Mouse (Mus musculus) lung, postnatal 4 days (tissue): Measurements from ENCODE around the gene BC034090.

Experiments used
- DNase-seq, 2 experiments: peaks; one replicate each; pipeline ENCODE4 v3.0.0; 2021

Gene BC034090

DNA sequence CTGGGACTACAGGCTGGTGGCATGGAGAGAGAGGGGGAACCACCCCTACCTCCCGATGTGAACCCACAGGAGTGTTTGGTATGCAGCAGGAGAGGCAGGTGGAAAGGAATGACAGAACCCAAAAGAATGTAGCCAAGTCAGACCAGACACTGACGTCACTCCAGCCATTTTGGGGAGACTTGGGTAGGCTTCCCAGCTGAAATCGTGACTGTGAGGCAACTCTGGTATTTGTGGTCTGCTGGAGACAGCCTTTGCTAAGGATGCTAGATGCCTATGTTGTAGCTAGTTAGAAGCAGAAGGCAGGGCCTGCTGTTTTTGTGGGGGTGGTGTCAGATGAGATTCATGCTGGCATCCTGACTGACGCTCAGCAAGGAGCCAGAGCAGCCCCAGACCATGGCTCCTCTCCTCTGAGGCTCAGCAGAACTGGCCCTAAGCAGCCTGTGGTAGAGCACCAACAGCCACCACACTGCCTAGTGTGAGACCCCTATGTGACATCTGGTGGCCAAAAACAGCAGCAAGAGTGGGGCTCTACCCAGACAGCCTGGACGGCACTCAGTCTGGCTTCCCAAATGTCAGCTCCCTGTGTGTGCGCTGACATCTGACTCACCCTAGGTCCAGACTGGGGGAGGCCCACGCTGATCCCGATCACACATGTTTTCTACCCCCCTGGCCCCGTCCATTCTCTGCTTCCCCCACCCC lies 29.0 kb downstream of the BC034090 start:
- DNase-seq, result no peak

DNA sequence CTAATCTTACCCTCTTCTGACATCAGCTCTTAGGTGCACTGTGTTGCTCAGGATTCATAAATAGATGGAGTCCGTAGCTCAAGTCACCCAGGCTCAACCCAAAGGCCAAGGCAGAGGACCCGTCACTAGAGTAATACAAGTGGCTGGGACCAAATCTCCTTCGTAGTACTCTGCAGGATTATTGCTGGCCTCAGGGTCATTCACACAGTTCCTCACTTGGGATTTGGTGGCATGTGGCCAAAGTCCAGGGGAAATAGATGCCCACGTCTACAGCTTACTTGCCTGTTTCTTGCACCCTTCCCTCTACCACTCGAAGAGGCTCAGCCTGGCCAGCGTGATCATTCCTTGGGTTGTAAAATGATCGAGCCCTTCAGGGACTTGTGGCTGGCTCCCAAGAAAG lies 30.3 kb downstream of the BC034090 start:
- no peak for DNase-seq

DNA sequence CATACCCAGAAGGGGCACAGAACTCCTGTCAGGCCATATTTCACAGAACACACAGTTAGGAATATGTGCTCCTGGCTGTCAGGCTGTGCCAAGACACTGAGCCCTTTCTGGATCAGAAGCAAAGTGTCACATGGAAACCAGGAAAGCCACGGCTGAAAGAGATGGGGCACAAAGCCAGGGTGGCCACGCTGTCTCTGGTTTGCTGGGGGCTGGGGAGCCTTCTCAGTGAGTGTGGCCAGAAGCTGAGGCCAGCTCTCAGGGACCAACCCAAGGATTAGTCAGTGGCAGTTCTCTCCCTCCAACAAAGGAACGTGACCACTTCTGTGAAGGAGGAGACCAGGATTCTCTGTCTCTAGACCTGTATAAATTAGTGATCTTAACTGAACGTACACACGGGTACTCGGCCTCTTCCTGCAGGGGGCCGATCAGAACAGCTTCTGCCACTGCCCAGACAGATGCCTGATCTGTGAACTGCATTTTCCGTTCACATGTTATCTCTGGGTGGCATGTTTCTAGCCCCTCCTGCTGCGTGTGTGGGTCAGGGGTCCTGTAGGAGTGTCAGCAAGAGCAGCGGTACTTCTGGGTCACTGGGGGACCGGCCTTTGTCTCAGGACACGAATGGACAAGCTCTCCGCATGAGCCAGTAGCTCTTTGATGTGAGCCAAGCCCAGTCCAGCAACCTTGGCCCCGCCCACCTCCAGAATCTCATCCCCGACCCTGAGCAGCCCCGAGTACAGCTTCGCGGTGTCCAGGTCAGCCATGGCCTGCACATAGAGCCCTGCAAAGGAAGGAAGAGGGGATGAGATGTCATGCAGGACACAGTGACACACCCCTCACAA lies 31.1 kb downstream of the BC034090 start:
- DNase-seq, result peak; percentile 54 to 74

DNA sequence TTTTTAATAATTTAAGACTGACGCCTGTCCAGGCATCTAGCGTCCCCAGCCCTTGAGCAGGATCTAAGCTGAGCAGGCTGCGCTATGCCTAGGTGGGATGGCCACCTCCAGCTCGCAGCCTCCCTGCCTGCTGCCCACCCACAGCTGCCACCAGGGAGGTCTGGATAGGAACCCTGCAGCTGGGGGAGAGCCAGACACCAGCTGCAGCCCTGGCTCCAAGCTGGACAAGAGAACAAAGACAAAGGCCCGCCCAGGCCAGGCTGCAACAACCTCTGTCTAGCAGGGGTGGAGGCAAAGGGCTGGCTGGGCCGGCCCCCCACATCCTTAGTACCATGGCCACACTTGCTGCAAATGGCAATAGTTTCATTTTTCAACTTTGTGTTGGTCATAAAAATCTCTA lies 31.8 kb downstream of the BC034090 start:
- peak; percentile 70 to 86 for DNase-seq

DNA sequence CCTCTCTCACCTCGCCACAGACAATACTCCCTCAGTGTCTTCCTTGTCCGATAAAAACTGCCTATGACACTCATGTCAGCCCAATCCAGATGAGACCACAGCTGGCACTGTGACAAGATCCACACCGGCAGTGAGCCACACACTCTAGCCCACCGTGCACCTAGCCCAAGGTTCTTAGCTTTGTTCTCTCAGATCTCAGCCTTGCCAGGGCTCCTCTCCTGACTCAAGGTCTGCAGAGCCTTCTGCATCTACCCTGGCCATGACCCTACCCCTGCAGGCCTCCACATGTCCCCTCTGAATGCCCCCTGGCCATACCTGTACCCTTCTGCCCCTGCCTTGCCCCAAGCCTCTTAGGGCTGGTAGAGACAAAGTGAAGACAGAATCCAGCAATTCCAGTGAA lies 32.2 kb downstream of the BC034090 start:
- peak in 1 of 2 experiments; percentile 20 for DNase-seq

DNA sequence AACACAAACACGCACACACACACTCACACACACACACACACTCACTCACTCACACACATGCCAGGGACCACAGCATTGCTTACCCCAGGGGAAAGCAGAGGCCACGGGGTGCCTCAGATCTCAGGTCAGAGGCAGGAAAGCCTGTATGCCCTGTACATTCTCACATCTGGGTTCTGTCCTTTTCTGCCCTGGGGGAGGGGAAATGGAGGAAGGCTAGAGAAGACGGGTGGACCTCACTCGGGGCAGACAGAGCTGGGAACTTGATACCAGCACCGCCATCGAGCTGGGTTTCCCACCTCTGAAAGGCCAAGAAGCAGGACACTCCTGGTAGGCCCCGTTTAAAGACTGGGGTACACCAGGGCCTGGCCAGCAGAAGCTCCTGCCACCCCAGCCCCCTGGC lies 33.2 kb downstream of the BC034090 start:
- peak in 1 of 2 experiments; percentile 21 for DNase-seq

DNA sequence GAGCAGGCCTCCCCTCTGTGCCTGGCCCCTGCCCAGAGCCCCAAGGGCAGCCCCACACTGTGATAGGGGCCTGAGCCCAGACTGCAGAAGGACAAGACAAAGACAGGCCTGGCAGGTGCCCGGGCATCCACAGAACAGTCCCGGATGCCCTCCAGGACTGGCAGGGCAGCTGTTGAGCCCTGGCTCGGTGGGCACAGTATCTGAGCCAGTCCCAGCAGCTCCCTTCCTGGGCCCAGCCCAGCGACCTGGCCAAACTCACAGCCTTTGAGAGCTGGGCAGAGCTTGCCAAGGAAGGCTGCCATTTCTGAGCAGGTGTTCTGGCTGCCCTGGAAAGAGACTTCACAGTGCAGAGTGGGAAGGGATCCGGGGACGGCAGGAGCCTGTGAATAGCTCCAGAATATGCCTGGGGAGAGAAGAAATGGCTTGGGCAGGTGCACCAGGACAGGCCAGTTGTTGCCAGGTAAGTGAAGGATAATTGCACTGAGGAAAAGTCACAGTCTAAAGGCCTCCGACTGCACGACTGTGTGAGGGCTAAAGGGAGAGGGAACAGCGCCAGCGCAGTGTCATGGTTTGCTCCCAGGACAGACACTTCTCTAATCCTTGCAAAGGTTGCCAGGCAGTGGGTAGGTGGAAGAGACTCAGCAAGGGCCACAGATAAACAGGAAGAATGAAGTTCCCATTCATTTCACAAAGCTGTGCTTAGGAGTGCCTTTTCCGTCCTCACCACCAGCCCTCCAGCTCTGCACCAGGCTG lies 34.1 kb downstream of the BC034090 start:
- DNase-seq, result peak in 1 of 2 experiments; percentile 26

DNA sequence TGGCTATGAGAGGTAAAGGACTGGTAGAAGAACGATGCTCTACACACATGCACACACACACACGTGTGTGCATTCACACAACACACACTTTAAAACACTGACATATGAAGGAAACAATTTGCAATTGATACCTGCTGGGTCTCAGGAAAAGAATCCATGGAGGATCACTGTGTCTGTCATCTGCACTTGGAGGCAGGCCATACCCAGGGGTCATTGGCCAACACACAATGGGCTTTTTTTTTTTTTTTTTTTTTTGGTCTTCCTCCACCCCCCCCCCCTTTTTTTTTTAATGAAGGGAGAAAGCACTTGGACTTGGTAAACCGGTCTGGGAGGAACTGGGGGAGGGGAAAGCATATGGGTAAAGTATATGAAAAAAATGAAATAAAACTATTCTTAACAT lies 36.4 kb downstream of the BC034090 start:
- DNase-seq, result no peak

DNA sequence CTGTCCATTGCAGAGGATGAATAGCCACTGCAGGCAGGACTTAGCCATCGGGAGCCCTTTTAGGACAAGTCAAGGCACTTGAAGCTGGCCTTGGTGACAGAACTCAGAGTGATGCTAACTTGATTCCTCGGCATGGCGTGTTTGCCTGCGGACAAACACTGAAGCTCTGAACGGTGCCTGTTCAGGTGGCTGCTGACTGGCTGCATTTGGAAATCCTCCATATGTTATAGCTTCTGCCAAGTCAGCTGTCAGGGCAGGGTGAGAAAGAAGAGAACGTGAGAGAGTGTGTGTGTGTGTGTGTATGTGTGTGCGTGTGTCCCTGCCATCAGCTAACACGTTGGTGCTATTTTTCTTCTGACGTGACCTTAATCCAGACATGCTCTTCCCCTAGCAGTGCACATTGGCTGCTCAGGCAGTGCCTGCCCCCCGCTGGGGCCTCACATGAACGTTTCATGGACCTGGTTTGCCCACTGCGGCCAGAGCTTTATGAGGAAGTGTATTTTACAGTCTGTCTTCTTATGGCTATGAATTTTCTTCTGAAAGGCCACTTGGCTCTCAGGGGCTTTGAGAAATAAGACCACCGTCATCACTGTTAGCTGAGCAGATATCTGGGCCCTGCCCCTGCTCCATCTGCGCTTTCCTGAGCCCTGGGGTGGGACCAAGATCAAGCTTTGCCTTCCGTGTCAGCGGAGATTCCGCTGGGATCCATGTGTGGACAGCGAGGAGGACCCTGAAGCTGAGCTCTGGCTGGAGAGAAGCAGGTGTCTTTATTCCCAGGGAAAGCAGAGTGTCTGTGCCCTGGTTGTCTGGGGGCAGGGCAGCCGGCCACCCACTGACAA lies 38.2 kb downstream of the BC034090 start:
- DNase-seq, result peak in 1 of 2 experiments; percentile 35

DNA sequence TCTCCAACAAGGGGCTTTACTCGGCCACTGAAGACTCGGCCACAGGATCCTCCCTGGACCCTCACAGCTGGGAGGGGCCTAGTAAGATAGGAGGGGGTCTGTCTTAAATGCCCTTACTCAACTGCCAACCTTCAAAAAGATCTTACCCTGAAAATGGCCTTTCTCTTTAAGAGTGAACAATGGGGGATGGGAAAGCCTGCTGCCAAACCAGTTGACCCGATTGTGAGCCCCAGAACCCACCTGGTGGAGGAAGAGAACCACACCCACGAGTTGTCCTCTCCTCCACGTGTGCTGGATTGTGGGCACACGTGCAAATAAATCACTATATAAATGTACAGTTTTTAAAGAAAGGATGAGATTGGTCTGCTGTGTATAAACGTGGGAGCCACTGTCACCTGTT lies 38.9 kb downstream of the BC034090 start:
- DNase-seq, result no peak

DNA sequence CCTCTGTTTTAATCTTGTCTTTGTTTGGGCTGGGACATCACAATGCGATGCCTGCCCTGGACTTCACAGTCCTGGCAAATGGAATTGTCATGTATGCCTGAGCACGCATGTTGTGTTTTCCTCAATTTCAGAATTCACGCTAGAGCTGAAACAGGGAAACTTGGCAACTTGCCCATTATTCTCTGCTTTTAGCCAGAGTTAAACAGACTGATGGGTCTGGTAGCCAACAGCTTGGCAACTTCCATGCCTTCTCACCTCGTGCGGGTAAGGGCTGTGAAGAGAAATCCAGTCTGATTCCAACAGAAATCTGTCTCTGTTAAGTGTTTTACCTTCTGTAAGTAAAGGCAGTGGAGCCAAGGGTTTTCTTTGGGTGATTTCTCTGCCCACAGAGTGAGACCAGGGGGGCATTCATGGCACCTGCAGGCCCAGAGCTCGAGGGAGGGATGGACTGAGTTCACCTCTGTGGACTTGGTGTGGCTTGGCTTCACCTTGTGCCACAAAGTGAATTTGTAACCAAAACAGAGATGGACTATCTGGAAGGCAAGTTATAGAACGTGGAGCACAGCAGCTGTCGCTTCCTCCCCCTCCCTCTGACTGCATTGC lies 39.6 kb downstream of the BC034090 start:
- DNase-seq, result no peak

DNA sequence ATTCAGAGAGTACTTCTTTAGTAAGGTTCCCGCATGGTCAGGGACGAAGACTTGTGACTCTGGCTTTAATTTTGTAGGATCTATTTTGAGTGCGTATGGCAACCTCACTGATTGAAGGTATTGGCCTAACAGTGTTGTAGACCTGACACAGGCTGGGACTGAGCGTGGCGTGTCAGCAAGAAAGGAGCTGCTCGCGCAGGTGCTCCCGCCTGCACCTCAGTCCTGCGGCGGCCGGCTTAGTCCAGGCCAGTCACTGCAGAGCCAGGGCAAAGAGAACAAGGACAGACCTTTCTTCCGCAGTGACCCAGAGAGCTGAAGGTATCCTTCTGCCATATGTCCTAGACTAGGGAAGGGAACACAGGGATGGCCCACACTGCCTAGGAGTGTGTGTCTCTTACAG lies 40.3 kb downstream of the BC034090 start:
- DNase-seq, result no peak

DNA sequence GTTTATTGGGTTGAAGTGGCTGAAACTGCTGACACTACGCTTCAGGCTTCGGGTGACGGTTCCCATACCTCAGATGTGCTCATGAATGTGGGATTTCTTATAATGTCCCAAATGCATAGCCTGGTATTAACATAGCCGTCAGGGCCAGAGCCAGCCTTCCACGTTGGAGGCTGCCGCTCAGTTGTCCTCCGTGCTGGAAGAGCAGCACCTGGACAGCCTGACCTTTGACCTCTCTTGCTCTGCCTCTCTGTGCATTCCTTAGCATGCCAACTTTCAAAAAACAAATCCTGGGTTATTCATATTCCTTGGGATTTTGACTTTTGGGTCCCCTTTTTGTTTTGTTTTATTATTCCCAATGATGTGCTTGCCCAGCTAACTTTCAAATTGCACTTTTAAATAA lies 41.1 kb downstream of the BC034090 start:
- DNase-seq, result no peak

DNA sequence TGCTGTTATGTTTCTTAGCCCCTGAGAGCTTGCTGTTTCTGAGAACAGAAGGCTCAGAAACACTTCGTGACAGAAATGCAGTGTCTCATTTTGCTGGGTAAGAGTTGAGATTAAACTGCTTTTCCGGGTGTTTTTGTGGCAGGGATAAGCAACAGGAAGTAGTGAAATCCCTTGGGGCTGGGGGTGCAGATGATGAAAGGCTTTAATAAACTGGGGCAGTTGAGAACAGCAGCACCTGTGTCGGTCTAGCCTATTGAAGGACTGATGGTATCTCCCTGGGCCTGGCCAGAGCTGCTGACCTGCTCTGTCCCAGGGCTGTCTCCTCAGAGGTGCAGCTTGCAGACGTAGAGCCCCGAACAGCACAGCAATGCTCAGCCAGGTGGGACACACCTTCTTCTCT lies 41.8 kb downstream of the BC034090 start:
- DNase-seq, result no peak

DNA sequence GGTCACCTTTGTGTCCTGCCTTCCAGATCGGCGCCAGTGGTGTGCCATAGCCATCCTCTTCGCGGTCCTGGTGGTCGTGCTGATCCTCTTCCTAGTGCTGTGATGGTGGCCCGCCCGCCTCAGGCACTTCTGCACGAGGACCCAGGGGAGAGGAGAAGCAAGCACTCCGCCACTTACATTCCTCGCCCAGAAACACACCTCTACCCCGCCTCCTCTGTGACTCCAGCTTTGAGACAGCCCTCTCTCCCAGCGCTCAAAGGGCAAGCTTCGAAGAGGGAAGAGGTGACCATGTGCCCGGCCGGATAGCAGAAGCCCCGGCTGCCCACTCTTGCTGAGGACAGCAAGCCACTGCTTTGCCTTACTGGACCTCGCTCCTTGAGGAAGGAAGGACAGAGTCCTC lies 42.3 kb downstream of the BC034090 start:
- peak in 1 of 2 experiments; percentile 53 for DNase-seq

DNA sequence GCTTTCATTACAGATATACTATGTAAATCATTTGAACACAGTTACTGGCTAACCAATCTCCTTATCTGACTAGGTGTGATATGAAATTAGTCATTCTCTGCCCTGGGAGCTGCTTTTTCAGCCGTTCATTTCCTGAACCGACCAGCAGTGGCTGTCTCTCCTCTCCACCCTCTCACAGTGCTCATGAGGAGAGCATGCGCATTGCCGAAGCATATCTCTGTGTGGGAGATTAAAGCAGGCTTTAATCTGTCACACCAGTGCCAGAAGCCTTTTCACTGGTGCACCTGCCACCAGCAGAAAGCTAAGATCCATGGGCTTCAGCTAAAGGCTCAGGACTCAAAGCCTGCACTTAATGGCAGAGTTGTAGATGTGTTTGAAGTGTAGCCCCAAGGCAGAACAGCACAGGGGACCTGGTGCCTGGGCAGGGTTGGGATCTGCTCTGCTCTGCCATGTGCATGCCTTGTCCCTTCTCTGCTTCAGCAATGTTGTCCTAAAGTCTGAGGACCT lies 42.8 kb downstream of the BC034090 start:
- no peak for DNase-seq

DNA sequence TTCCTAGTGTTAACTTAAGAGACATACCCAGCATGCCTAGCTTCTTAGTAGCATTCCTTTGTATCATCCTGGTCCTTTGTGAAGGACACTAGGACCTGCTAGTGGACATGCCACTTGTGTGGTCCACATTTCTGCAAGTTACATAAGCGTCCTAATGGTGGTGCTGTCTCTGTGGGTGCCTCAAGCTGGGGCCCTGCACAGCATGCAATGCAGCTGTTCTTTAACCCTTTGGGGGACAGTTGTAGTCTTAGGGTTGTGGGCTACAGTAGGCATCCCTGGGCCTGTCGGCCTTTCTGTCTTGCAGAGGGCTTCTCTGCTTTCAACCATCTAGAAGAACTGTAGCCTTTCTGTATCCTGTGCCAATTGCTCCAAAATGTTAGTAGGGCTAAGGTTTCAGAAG lies 43.3 kb downstream of the BC034090 start:
- no peak for DNase-seq

DNA sequence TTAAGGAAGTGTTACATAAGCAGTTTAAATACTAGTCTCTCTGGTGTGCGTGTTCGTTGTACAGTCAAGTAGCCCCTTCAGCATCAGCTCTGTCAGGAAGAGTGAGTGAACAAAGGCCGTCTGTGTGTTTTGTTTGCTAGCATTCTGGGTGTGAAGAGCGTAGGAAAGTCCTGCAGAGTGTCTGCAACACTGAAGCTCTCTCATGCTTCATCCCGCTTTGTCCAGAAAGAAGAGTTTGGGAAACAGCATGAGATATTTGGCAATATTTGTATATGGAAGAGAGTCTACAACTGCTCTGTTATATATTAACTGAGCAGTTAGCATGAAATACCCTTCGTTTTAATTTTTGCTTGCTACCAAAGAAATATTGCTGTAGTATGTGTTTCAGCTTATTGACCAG lies 44.7 kb downstream of the BC034090 start:
- no peak for DNase-seq

DNA sequence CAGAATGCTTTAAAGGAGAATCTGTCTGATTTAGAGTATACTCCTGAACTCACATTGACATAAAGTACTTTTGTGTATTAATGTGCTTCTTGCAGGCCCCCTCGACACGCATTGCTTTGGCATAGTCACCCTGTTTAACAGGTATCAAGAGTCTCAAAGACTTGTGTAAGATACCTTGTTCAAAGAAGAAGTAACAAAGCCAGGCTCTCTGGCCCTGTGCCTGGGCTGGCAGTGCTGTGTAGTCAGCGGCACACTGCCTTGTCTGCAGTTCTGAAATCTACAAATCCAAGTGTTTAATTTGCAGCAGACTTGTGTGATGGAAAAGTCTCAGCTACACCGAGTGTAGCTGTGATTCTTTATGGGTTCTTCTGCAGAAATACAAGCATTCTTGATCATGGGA lies 47.6 kb downstream of the BC034090 start:
- peak; percentile 55 to 82 for DNase-seq

DNA sequence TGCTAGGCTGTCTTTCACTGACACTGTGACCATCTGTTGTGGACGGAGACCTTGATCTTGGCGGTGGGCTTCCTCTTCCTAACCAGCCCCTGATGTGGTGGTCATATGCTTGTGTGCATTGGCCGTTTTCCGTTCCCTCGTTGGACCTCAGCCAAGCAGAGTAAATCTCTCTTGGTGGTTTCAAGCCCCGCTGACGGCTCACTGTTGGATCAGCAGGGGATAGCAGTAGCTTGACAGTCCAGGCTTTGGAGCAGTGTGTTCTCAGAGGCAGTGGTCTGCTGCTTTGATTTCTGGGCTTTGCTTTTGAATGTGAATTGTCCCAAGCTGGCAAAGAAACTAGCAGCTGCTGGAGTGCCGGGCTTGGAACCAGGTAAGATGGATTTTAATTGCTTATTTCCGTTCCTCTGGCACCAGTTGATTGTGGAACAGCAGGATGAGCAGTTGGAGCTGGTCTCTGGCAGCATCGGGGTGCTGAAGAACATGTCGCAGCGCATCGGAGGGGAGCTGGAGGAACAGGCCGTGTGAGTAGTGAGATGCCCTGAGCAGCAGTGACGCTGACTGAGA lies 51.4 kb downstream of the BC034090 start:
- no peak for DNase-seq

DNA sequence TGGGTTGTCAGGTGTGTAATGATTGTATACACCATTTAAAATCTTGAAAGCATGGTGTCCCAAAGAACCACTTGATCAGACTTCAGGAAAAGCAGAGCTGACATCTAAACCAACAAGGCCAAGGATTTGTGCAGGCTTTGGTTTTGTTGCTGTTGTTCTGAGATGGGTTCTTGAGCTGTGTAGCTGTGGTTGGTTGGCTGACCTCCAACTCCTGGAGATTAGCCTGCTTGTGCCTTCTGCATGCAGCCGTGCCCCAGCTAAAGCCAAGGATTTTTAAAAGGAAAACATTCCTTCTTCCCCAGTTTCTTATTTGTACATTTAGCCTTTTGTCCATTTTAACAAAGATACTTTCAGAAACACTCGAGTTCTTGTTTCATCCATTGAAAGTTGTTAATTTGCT lies 52.6 kb downstream of the BC034090 start:
- DNase-seq, result no peak

DNA sequence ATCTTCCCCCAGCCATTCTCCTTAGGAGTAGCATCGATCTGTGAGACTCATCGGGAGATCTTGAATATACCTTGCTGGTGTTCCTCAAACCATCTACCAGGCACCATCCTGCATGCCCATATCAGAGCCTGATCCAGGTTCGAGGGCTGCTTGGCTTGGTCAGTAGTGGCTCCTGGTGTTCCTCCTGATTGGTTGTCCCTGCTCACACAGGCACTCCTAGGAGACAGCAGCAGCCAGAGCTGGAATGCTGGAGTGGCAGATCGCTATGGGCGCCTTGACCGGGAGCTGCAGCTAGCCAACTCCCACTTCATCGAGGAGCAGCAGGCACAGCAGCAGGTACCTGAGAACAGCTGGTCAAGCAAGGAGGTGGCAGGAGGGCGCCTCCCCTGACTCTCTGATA lies 53.0 kb downstream of the BC034090 start:
- DNase-seq, result no peak
